Mouse (Mus musculus) CD4-positive, CD25-positive, alpha-beta regulatory T cell, adult 2 months (primary cell): Measurements from ENCODE around the gene Tnnt3.

Experiments
- DNase-seq: peaks from one replicate; pipeline ENCODE4 v3.0.0-alpha.2; 2012; ENCODE audit warnings: low read depth, low spot score

Gene Tnnt3

DNA sequence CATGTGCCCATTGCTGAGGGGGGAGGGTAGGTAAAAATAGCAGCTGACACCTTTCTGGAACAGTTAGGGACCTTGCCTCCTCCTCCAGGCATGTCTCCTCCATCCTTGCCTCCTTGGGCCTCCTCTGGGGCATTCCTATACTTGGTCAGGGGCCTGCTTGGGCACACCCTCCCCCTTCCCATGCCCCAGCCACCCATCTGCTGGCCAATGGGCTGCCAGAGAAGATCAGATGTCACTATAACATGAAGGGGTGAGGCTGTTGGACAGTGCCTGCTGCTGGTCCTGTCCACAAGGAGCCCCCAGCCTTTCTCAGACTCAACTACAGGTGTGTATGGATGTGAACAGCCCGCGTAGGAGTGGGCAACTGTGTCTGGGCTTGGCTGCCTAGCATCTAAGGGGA lies at the start of gene Tnnt3:
Gene Tnnt3 (plus strand): TSS at position 262 of the 400 bp plus-strand sequence.
- no peak for DNase-seq

DNA sequence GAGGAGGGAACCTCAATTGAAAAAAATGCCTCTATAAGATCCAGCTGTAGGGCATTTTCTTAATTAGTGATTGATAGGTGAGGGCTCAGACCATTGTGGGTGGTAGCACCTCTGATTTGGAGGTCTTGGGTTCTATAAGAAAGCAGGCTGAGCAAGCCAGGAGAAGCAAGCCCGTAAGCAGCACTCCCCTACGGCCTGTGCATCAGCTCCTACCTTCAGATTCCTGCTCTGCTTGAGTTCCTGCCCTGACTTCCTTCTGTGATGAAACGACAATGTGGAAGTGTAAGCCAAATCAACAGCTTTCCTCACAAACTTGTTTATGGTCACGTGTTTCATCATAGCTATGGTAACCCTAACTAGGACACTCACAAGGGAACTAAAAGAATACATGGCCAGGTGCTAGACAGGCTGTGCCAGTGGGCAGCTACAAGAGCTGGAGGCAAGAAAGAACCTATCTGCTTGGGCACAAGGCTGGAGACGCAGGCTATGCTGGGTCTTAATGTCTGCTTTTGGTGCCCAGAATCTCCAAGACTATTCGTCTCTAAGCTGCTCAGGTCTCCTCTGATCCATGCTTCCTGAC lies 49.5 kb upstream of the Tnnt3 start:
- no peak for DNase-seq

DNA sequence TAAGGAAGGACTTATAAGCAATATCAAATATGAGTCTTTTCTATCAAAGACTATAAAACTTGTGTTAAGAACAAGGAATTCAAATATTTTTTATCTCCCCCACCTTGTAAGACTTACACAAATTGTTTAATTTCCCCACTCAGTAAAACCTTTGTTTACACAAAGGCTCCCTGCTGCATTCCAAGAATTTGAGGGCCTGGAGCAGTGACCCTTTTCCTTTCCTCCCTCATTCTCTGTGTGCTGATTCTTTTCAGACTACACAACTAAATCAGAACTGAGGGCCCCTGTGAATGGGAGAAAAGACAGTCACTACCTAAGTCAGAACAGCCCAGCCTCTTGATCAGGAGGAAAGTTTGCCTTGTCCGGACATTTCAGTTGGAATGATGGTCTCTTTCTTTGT lies 43.9 kb upstream of the Tnnt3 start:
- DNase-seq, result no peak

DNA sequence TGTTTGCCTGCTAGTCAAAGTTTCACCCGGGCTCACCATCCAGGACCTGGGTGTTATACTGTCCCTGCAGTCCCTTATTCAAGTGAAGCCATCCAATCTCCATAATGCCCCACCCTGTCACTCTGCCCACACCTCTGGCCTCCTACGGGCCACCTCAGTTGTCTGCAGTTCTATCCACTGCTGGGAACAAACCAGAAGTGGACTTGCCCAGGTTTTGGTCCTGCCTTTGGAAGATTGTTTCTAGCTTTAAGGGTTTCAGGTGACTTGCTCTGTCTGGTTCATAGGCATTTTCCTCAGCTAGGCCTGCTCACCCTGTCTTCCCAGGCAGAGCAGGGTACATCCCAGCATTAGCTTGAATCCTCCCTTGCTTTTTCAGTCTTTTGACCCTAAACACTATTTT lies 43.4 kb upstream of the Tnnt3 start:
- no peak for DNase-seq

DNA sequence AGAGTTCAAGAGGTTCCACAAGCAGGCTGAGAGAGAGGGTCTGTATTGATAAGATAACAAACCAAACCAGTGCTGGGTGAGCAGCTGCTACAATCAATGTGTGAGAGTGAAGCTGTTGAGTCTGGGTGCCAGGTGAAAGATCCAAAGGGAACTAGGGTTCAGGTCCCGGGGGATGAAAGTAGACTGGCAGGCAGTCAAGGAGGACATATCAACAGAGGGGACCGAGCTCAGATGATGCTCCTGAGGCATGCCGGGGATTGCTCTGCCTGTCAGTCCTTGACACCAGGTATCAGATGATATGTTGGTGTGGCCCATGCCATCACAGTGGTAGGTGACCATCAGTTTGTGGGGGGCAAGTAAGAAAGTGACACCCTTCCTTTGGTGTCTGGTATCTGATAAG lies 41.8 kb upstream of the Tnnt3 start:
- no peak for DNase-seq

DNA sequence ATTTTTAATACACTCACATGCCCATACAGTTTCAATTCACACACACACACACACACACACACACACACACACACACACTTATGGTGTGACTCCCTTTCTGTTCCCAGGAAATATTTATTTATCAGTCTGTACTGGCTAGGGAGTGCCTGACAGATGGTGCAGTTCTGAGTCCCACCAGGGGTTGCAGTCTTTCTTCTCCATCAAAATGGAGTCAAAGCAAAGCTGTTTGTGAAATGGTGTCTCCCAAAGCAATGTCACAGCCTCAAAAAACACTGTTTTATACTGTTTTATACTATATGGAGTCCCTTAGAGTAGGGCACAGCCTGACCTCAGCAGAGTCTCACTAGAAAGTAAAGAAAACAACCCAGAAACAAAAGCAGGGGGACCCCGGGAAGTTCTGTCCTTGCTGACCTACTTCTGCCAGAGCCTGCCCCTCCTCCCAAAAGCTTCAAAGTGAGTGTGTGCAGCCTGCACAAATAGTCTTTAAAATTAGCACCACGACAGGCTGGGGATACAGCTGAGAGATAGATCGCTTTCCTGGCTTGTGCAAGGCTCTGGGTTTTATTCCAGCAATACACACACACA lies 41.3 kb upstream of the Tnnt3 start:
- peak; percentile 42 for DNase-seq

DNA sequence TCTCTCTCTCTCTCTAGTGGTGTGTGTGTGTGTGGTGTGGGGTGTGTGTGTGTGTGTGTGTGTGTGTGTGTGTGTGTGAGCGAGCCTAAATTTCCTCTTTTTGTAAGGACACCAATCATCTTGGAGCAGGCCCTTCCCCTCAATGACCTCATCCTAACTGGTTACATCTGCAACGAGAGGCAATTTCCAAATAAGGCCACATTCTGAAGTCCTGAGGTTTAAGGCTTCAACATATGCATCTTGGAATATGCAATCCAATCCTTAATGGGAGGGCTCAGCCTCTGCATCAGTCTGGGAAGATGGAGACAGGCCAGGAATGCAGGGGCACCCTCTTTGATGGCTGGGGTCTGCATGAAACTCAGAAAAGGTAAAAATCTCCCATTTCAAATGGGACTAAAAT lies 40.6 kb upstream of the Tnnt3 start:
- DNase-seq, result no peak

DNA sequence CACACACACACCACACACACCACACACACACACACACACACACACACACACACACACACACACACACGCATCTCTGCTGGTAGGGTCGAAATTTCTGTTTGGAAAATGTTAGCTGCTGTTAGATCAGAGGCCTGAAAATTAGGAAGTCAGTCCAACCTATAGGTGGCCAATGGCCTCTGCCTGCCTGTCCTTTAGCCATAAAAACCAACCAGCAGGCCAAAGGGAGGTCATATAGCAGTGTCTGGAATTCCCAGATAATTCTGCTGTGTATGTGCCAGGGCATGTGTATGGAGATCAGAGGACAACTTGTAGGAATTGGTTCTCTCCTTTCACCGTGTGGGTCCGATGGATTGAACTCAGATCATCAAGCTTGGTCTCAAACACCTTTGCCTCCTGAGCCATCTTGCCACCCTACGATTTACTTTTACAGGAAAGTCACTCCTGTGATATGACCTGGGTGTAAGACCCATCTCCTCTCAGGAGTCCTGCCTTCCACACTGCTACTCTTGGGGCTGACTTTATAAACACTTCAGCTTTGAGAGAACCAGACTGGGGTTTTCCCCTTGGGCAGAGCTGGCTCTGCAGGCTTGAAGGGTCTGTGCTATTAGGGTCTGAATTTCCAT lies 39.8 kb upstream of the Tnnt3 start:
- DNase-seq, result no peak

DNA sequence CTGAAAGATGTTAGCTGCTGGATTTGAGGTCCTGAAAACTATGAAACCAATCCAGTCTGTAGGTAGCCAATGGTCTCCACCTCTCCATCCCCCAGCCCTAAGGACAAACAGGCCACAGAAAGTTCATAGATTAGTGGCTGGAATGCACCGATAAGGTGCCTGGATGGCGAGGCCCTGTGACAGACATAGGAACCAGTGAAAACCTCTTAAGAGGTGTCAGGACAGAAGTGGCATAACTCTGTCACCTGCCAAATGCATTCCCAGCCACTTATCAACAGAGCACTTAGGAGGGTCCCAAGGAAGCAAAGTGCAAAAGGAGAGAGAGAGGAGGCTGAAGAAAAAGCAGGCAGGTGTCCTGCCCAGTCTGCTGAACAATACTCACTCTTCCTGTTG lies 39.3 kb upstream of the Tnnt3 start:
- DNase-seq, result no peak

DNA sequence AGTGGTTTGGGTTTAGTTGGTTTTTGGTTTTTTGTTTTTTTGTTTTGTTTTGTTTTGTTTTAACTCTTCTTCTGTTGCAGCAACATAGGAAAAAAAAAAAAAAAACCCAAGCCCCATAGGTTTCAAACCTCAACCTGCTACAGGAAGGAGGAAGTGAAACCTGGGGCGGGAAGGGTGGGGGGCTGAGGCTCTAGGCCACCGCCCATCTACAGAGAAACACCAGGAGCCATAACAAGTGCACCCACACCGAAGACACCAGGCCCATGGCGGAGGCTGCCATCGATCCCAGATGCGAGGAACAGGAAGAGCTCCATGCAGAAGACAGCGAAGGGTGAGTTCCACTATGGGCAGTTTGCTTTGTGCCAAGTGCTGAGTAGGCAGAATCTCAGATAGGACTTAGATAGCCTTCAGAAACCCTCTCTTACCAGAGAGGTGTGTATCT lies 38.0 kb upstream of the Tnnt3 start, which contains the start of gene Lsp1:
Gene Lsp1 (plus strand): TSS at position 174 of the 442 bp plus-strand sequence.
- DNase-seq, result peak; percentile 70

DNA sequence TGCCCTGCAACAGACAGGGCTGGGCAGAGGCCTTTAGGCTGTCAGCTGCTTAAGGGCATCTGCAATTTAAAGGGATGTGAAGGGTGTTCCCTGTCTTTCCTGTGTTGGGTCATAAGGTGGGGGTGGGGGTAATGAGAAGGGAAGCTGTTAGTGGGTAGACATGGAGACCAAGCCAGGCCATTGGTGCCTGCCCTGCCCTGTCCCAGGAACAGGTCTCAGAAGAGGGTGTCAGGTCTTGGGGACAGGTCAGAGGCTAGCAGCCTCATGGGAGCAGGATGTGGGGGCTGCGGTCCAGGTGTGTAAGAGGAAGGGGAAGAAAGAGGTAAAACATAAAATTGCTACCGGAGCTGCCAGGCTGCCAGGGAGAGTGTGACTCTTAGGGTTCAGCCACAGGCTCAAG lies 37.2 kb upstream of the Tnnt3 start:
- DNase-seq, result peak; percentile 43

DNA sequence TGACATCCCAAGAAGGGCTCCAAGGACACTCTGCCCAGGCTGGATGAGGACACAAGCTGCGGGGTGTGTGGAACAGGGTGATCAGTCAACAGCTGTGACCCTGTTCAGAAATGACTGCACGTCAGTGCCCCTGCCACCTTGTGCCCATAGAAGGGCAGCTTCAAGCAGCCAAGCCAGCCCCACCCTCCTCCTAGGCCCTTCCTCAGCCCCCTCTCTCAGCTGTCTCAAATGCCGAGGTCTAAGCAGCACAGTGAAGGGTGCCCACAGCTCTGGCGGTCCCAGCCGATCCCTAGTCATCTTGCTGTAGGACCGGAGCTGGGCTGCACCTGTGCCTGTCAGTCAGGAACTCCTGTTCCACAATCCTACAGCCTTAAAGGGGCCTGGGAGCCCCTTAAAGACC lies 36.4 kb upstream of the Tnnt3 start:
- DNase-seq, result peak; percentile 36

DNA sequence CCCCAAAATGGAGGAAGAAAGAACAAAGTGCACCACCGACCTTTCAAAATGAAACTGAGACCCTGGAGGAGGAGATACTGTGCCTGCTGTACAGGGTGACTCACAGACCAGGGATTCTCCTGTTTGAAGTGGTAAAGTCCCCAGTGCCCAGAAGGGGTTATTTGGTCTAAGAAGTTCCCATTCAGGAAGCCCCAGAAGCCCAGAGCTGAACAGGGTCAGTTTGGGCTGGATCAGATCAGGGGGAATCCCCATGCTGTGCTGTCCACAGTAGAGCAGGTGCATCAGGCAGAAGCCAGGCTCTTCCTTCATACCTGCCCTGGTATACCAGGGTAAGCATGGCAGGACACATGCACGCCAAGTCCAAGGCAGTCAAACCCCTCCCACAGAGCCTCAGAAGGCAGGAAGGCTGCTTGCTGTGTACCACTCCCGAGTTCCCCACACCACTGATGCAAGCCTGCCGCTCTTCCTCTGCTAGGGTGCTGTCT lies 36.0 kb upstream of the Tnnt3 start:
- peak; percentile 46 for DNase-seq

DNA sequence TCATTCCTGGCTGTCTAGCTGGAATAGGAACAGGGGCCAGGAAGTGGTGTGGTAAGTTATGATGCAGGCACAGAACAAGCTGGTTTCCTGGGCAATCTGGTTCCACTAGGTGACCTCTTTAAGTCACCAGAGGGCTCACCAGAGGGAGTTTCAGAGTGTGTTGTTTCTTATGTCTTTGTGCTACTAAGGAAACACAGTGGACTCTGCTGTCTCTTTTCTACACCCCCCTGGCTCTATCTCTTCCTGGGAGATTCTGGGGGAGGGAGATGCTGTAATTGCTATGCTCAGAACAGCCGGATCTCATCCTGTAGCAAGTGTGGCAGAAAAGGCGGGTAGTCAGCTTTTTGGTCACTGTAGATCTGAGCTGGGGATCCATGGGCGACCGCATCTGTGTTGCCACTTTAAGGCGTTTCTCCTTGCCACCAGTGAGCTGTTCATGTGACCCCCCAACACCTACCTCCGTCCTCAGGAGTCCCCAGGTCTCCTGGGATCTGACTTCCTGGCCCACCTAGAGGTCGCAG lies 28.4 kb upstream of the Tnnt3 start:
- no peak for DNase-seq

DNA sequence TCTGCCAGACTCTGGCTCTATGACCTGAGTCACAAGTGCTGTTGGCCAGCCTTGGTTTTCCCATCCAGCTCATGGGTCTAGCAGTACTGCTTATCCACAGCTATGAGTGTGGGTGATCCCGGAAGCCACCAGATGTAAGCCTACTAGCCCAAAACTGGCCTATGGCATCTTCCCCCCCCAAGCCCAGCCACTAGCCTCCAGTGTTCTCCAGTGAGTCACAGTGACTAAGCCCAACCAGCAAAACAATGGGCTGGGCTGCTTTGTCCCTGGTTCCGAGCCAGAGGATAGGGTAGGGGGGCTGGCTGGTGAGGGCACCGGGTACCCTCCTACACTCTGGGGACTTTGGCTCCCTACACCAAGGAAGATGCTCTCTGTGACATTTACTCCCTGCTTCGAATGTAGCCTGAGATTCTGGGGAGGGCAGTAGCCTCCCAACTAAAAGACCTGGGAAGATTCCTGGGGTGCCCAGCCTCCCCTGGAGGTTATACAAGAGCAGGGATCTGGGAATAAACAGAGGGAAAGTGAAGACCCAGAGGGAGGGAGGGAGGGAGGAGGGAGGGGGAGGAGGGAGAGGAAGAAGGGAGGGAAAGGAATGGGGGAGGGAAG lies 27.7 kb upstream of the Tnnt3 start:
- no peak for DNase-seq

DNA sequence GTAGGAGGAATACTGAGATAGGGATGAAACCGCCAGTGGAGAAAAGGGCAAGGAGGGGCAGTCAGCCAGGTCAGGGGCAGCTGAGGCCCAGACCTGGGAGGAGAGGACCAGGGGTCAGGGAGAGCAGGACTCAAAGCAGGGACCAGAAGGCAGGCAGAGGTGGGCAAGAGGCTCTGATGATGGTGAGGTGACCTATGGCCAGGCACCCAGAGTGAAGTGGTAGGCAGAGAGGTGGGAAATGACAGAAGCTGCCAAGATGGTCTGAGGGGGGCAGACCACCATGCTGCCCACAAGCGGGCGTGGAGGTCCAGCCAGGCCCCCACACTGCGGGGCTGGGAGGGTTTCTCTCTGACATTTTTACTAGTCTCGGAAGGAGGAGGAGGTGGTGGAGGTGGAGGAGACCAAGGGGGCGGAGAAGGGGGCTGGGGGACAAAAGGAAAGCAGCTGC lies 27.2 kb upstream of the Tnnt3 start:
- DNase-seq, result no peak

DNA sequence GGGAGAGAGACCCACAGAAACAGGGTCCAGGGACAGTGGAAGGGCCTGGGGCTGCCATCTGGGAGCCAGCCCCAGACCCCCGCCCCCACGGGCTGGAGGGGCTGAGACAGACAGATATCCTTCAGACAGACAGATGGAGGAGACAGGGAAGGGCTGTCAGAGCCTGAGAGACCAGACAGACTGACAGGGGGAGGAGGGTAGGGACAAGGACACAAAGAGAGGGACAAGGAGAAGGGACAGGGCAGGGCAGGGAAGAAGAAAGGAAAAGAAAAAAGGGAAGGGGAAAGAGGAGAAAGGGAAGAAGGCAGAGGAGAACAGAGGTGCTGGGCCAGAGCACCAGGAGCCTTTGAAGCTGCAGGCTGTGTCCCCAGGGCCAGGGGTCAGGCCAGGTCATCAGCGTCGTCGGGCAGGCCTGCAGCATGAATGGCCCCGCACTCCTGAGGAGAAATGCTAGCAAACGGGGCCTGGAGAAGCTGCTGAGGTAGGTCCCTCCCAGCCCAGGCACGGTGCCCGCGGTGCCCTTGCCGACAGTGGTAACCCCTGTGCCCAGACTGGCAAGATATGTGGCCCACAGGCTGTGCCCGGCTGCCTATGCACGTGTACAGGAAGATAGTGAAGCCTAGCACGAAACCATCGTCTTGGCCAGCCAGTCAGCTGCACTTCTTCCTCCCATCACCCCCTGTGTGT lies 26.6 kb upstream of the Tnnt3 start:
- no peak for DNase-seq

DNA sequence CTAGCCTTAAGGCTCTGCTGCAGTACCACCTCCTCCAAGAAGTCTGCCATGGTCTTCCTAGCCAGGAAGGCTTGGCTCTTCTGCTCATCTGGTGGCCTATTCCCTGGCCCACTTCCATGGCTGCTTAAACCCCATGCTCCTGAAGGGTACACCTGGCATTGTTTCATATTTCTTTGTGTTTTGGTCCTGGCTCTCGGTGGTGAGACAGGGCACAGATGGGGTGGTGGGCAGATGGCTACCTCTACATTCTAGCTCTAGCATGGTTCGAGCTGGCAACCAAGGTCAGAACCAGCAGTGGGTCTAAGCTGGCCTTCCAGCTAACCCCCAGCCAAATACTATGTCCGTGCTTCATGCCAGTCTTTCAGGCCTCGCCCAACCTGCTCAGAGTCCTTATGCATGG lies 25.7 kb upstream of the Tnnt3 start:
- DNase-seq, result no peak

DNA sequence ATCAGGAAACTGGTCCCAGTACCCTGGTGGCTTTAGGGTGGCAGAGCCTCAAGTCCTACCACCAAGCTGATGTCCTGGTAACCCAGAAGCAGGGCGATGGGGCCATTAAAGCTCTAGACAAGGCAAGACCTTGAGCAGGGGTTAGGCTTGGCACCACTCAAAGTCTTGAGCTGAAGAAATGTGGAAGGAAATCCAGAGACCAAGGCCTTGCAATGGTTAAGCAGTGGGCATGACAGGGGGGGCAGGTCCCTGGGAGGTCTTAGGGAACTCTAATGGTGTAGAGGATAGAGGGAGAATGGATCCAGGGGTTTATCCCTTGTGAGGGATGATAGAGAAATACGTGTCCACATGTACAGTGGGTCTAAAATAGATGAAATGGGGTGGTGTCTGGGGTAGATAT lies 25.2 kb upstream of the Tnnt3 start:
- no peak for DNase-seq

DNA sequence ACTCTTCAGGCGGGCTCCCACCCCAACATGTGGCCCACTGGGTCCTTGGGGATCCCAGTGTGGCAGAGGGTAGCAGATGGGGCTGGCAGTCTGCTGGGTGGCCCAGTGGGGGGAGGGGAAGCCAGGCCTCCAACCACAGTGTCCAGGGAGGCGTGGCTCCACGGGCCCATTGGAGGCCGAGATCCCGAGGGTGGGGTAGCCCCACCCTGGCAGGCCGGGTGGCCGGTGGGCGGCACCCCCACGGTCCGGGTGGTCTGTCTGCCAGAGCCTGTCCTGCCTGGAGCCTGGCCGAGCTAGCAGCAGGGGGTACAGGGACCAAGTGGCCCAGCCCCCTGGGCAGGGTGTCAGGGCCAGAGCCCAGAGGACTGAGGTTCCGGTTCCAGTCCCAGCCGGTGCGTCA lies 23.8 kb upstream of the Tnnt3 start:
- no peak for DNase-seq

DNA sequence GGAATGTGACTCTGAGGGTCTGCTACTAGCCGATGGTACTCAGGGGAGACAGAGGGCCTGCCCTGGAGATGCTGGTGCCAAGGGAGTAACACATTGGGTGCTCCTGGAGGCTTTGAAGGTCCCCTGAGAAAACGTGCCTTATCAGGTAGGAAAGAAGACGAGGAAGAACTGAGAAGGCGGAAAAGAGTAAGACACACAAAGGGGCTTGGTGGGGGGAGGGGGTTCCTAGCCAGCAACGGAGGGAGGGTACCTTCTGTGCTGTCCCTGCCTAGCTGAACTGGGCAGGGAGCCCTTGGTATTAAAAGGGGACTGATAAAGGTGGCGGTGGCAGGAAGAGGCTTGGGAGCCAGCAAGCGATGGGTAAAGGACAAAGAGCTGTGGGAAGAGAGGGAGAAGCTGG lies 23.0 kb upstream of the Tnnt3 start:
- DNase-seq, result no peak

DNA sequence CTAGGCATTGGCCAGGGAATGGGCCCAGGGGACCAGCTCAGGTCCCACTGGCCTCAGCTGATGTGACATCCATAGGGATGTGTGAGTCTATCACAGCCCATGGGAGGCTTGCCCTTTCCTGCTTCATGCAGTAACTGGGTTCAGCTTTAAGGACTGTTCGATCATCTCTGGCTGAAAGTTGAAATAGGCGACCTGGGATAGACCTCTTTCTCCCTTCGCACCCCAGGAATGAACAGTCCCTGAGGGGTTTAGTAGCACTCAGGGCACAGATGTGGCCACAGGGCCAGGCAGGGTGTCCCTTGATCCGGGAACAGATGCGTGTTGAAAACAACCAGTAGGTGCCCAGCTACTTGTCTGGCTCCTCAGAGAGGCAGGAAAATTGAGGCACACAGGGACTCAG lies 22.4 kb upstream of the Tnnt3 start:
- DNase-seq, result no peak
